Mouse (Mus musculus) ES-E14 (cell line): ENCODE data around the gene Emc8.

Experiments used
- CHD2 ChIP-seq: IDR thresholded peaks from 2 replicates; pipeline ENCODE4 v1.6.1; 2014; ENCODE audit warnings: mild to moderate bottlenecking, low read depth, low read length, inconsistent platforms
- HCFC1 ChIP-seq: IDR thresholded peaks from 2 replicates; pipeline ENCODE4 v1.6.1; 2012; ENCODE audit warnings: low read length, inconsistent platforms, borderline replicate concordance; ENCODE audit not compliant: insufficient read depth
- MAFK ChIP-seq: IDR thresholded peaks from 2 replicates; pipeline ENCODE4 v1.6.1; 2014; ENCODE audit warnings: mild to moderate bottlenecking, low read depth, low read length, inconsistent platforms; ENCODE audit not compliant: insufficient read depth
- ZNF384 ChIP-seq: IDR thresholded peaks from 2 replicates; pipeline ENCODE4 v1.6.1; 2012; ENCODE audit warnings: low read depth, low read length, inconsistent platforms

DNA sequence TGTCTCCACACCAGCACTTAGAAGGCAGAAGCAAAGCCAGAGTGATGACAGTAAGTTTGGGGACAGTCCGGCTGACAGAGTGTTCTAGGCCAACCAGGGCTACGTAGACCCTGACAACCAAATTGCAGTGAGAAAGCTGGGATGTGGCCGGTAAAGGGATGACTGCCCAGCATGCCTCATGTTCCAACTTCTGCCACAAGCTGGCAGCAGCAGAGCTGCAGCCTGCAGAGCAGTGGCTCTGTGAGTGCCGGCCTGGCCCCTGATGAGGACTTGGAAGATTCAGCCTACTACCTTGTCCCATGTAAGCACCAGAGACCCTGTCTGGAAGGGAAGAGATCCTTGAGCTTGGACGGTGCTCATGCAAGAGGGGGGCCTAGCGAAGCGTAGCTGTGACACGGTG, 7.3 kb upstream of the Emc8 start:
- TF ChIP-seq ZNF384 (no peak), CHD2 (no peak), MAFK (no peak), HCFC1 (no peak)
